Mouse (Mus musculus): Measurements from ENCODE around the gene Med11. TPM values are rescaled to one million over a fixed set of nuclear protein-coding genes. Genes with fewer than 3 reads are reported as not detected.

Med11 gene
- 37.7 to 56.2 TPM (median 52.1 TPM) in 3 replicates for total RNA-seq (2017)

- ATAC-seq (replicated peaks; ENCODE audit: insufficient number of reproducible peaks, low FRiP score, low TSS enrichment, poor library complexity, severe bottlenecking) = peak; percentile 84
Observed at GRCm38 (mm10) chr11:70451797-70452498, at the start of gene Med11. Gene Med11, plus strand, starts transcription at chr11:70451919.

- no peak for ATAC-seq (replicated peaks; ENCODE audit: insufficient number of reproducible peaks, low FRiP score, low TSS enrichment, poor library complexity, severe bottlenecking)
Observed at GRCm38 (mm10) chr11:70403598-70403997, 48.1 kb upstream of the Med11 start.

GRCm38 (mm10) chr11:70409594-70410296 is 42.0 kb upstream of the Med11 start, which contains the start of gene Pelp1:
Gene Pelp1, minus strand, starts transcription at chr11:70410031.
- ATAC-seq (replicated peaks; ENCODE audit: insufficient number of reproducible peaks, low FRiP score, low TSS enrichment, poor library complexity, severe bottlenecking) = peak; percentile 79

GRCm38 (mm10) chr11:70410297-70410643 is 41.4 kb upstream of the Med11 start:
- no peak for ATAC-seq (replicated peaks; ENCODE audit: insufficient number of reproducible peaks, low FRiP score, low TSS enrichment, poor library complexity, severe bottlenecking)

GRCm38 (mm10) chr11:70412591-70412990 is 39.1 kb upstream of the Med11 start:
- ATAC-seq (replicated peaks; ENCODE audit: insufficient number of reproducible peaks, low FRiP score, low TSS enrichment, poor library complexity, severe bottlenecking) = no peak

GRCm38 (mm10) chr11:70413961-70414360 is 37.8 kb upstream of the Med11 start:
- peak; percentile 59 for ATAC-seq (replicated peaks; ENCODE audit: insufficient number of reproducible peaks, low FRiP score, low TSS enrichment, poor library complexity, severe bottlenecking)

- ATAC-seq (replicated peaks; ENCODE audit: insufficient number of reproducible peaks, low FRiP score, low TSS enrichment, poor library complexity, severe bottlenecking) = no peak
Observed at GRCm38 (mm10) chr11:70418199-70418598, 33.5 kb upstream of the Med11 start.

- no peak for ATAC-seq (replicated peaks; ENCODE audit: insufficient number of reproducible peaks, low FRiP score, low TSS enrichment, poor library complexity, severe bottlenecking)
Observed at GRCm38 (mm10) chr11:70419486-70419885, 32.2 kb upstream of the Med11 start.

- ATAC-seq (replicated peaks; ENCODE audit: insufficient number of reproducible peaks, low FRiP score, low TSS enrichment, poor library complexity, severe bottlenecking) = 0 out of 2 replicates have a peak, but pooled peaks have one; percentile 27
Observed at GRCm38 (mm10) chr11:70426598-70426997, 25.1 kb upstream of the Med11 start.

GRCm38 (mm10) chr11:70431574-70431973 is 20.1 kb upstream of the Med11 start:
- no peak for ATAC-seq (replicated peaks; ENCODE audit: insufficient number of reproducible peaks, low FRiP score, low TSS enrichment, poor library complexity, severe bottlenecking)

- ATAC-seq (replicated peaks; ENCODE audit: insufficient number of reproducible peaks, low FRiP score, low TSS enrichment, poor library complexity, severe bottlenecking) = peak; percentile 83
Observed at GRCm38 (mm10) chr11:70432048-70432894, 19.4 kb upstream of the Med11 start, which contains the start of gene Arrb2. Gene Arrb2, plus strand, starts transcription at chr11:70432635.

- peak; percentile 29 for ATAC-seq (replicated peaks; ENCODE audit: insufficient number of reproducible peaks, low FRiP score, low TSS enrichment, poor library complexity, severe bottlenecking)
Observed at GRCm38 (mm10) chr11:70432895-70433568, 18.7 kb upstream of the Med11 start.

GRCm38 (mm10) chr11:70433569-70433943 is 18.2 kb upstream of the Med11 start:
- no peak for ATAC-seq (replicated peaks; ENCODE audit: insufficient number of reproducible peaks, low FRiP score, low TSS enrichment, poor library complexity, severe bottlenecking)

GRCm38 (mm10) chr11:70433951-70434350 is 17.8 kb upstream of the Med11 start:
- no peak for ATAC-seq (replicated peaks; ENCODE audit: insufficient number of reproducible peaks, low FRiP score, low TSS enrichment, poor library complexity, severe bottlenecking)

- ATAC-seq (replicated peaks; ENCODE audit: insufficient number of reproducible peaks, low FRiP score, low TSS enrichment, poor library complexity, severe bottlenecking) = no peak
Observed at GRCm38 (mm10) chr11:70435476-70435875, 16.2 kb upstream of the Med11 start.

GRCm38 (mm10) chr11:70437426-70437825 is 14.3 kb upstream of the Med11 start:
- ATAC-seq (replicated peaks; ENCODE audit: insufficient number of reproducible peaks, low FRiP score, low TSS enrichment, poor library complexity, severe bottlenecking) = no peak

GRCm38 (mm10) chr11:70438728-70439374 is 12.9 kb upstream of the Med11 start:
- no peak for ATAC-seq (replicated peaks; ENCODE audit: insufficient number of reproducible peaks, low FRiP score, low TSS enrichment, poor library complexity, severe bottlenecking)

GRCm38 (mm10) chr11:70440637-70441036 is 11.1 kb upstream of the Med11 start:
- ATAC-seq (replicated peaks; ENCODE audit: insufficient number of reproducible peaks, low FRiP score, low TSS enrichment, poor library complexity, severe bottlenecking) = no peak
